Mouse (Mus musculus): ENCODE results near the gene Tmem176b.
A peak's percentile ranks its signal among the peaks of the same experiment; 100 is the strongest.
"Not testable (repeated sequence)": the region's sequence is repeated elsewhere in the genome, so short reads cannot be mapped to it uniquely, and the experiment has no call there.

Gene Tmem176b

DNA sequence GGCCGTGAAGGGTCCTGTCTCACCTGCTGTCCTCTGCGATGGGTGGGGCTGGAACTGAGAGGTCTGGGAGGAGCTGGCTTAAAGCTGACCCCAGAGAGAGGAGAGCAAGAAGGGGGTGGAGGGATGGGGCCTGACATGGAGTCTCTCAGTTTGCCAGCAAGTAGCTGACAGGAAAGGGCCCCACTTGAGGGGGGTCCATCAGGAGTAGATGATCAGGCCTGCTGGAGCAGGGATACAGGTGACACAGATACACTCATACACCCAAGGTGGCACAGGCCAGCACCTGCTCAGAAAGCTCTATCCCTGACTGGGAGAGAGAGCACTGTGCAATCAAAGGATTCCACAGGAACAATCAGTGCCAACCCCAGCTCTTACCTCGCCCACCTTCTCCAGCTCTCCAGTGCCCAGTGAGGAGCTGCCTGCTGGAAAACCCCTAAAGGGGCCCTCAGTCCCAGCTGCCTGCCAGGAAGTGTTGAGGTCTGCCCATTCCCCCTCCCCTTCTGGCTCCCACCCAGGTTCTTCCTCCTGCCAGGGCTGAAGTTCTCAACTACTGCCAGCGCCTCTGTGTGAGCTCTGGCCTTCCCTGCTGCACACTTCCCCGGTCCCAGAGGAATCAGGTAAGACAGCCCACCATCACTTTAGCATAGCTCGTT, at the start of gene Tmem176b:
TSS of gene Tmem176b (minus strand) at position 524 of the 653 bp plus-strand sequence.
- peak; percentile 79 for DNase-seq (ENCODE audit: extremely low read depth, low read depth)

DNA sequence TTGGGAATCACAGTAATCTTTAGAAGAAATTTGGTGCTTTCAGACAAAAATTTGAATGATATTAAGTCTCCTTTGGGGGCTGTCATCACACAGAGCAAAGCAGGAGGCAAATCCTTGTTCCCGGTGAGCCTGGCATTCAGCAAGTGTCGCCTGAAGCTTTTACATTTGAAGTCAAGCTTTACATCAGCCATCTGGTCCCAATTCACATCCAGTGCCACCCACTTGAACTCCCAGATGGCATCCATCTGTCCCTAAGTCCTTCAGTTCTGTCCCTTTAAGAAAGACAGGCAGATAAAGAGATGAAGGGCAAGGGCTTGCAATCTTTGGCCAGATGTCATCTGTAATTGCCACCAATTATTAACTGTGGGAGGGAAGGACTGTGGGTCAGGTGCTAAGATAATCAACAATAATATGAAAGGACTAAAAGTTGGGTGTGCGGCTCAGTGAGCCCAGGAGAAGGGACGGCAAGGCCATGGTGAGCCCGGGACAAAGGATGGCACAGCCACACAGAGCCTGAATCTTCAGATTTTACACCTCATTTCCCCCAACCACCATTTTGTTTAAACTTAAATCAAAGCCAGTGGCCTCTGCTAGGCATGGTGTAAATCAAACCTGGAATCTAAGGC, 35.3 kb upstream of the Tmem176b start:
- DNase-seq (ENCODE audit: extremely low read depth, low read depth): no peak

DNA sequence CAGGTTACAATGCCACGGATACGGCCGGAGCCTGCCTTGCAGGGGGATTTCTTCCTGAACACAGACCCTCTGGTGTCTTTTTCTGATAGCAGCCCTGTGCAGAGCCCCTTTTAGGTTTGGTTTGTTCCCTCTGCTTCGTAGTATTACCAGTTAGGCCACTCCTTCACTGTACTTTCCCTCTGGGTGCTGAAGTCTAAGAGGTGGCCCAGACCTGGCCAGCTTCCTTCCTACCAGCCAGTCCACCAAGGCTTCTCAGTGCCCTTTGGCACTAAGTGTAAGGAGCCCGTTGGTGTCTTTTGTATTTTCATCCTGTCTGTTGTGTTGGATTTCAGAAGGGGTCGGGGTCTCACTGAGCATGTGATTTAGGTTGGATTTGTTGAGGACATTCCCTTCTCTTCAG, 34.2 kb upstream of the Tmem176b start:
- no peak for DNase-seq (ENCODE audit: extremely low read depth, low read depth)

DNA sequence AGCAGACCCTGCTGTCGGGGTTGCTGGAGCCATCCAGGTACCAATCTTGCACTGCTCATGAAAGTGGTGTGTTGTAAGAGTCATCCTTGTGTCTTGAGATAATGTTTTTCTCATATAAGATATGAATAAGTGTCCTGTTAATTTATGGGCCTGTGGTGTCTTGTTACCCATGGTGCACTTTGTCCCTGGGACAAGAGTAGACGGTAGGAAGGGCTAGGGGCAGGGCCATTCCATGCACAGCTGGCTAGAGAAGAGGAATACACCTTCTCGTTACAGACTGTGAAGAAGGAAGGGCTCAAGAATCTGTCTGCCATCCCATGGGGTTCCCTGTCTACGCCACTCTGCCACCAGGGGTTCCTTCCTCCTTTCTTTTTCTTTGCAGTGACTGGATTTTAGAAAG, 33.3 kb upstream of the Tmem176b start:
- DNase-seq (ENCODE audit: extremely low read depth, low read depth): no peak

DNA sequence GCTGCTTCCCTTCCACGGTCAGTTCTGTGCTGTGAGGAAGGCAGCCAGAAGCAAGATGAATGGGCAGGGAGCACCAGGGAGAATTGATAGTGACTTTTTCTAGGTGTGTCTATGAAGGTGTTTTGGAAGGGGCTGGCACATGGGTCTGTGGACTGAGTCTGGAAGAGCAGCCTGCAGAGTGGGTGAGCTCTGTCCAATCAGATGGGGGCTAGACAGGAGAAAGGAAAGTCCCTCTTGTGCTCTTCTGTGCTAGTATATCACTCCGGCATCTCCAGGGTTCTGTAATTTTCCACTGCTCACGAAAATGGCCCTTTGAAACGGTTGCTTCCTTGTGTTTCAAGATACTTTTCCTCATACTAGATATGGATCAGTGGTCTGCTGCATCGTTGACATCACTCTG, 31.3 kb upstream of the Tmem176b start, which contains the start of gene Aoc1:
TSS of gene Aoc1 (plus strand) at position 301 of the 400 bp plus-strand sequence.
- DNase-seq (ENCODE audit: extremely low read depth, low read depth): no peak

DNA sequence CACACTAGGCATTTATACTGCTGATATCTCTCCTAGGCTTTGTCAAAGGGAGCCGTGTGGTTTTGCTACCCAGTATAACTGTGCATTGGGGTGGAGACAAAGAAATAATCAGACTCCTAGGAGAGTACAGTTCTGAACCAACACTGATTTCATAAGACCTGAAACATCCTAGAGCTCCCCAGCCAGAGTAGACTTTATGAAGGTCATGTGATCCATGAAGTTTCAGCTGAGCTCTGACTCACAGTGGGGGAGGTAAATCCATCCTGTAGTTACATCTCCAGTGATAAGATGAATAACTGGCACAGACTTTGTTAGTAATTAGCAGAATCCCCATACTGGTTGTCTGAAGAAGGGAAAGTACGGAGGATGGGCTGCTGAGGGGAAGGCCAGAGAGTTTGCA, 28.5 kb upstream of the Tmem176b start:
- no peak for DNase-seq (ENCODE audit: extremely low read depth, low read depth)

DNA sequence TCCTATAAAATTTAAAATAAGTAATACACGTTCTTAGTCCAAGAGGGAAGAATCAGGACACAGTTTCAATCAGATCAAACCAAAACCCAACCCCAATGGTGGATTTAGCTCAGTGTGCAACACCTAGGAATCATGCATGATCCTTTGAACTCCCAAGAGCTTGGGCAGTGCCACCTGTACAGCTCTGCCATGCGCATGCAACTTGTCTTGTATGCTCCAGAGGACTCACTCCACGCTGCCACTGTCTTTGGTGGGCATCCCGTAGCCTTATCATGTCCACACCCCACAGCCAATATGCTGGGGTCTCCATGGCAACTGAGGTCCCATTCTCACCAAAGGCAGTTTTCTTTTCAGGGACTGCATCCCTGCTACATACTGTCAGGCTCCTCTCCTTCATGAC, 25.9 kb upstream of the Tmem176b start:
- DNase-seq (ENCODE audit: extremely low read depth, low read depth): no peak

DNA sequence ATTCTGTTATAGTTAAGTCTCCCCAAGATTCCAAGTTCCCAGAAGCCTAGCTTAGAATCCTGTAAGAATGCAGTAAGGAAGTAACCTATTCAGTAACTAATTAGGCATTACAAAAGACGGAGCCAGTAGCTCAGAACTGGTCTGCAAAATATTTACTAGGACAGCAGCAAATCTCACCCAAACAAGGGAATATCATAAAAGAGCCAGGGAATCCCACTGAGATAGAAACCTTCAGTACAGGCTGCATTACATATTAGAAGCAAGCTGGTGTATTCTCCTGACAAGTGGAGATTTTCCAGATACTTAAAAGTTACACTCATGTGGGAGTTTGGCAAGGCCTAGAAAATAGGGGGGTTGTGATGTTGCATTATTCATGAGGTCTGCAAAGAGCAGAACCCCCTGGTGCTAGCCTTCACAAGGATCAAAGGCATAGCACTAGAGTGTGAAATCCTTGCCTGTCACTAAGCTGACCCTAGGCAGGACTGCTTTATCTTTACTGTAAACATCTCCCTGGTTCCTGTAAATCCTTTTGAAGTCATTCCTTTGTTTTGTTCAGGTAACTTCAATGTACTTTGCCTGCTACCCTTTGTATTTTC, 25.2 kb upstream of the Tmem176b start:
- not testable (repeated sequence) for DNase-seq (ENCODE audit: extremely low read depth, low read depth)

DNA sequence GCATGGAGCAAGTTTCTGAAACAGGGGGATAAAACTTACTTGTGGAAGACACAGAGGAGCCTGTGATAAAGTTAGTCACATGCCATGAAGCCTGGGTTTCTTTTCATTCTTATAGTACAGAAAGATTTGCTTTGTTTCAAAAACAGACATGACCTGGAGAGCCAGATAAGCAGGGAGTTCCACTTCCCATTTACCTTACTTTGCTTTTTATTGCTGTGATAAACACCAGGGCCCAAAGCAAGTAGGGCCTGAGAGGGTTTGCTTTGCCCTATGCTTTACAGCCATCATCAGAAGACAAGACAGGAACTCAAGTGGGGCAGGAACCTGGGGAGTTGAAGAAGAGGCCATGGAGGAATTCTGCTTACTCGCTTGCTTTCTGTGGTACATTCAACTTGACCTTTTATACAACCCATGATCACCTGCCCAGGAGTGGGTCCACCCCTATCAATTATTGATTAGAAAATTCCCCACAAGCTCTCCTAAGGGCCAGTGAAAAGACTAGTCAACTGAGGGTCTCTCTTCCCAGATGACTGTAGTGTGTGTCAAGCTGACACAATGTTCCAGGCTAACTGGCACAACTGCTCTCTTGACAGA, 24.0 kb upstream of the Tmem176b start:
- DNase-seq (ENCODE audit: extremely low read depth, low read depth): no peak

DNA sequence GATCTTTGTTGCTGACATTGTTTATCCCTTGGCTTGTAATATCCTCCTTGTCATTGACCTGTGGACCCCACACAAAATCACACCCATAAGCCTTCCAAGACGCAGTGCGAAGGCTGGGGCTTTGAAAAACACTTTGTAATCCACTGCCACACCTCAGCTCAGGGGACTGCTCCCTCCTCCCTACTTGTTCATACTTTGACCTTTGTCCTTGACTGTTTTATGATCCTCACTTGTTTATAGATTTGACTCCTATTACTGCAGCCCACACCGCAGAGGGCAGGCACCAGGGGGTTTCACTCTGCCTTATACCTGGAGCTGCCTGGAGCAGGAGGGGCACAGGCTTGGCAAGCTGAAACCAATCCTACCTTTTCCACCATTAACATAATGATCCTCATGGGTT, 23.4 kb upstream of the Tmem176b start:
- DNase-seq (ENCODE audit: extremely low read depth, low read depth): no peak

DNA sequence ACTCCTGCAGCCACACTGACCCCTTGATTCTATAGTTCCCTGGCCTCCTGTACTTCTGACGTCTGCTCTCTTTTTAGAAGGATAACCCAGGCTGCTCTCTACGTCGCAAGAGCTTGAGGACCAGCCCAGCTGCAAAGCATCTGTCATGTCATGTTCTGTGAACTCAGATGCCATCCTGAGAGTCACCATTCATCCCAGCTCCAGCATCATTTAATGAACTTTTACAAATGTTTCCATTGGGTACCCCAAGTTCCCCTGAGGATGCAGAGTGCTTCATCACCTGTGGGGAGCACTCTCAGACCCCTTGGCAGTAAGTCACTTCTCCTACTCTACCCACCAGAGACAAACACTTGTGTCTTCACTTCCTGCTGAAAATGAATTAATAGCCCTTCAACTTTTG, 22.9 kb upstream of the Tmem176b start:
- no peak for DNase-seq (ENCODE audit: extremely low read depth, low read depth)

DNA sequence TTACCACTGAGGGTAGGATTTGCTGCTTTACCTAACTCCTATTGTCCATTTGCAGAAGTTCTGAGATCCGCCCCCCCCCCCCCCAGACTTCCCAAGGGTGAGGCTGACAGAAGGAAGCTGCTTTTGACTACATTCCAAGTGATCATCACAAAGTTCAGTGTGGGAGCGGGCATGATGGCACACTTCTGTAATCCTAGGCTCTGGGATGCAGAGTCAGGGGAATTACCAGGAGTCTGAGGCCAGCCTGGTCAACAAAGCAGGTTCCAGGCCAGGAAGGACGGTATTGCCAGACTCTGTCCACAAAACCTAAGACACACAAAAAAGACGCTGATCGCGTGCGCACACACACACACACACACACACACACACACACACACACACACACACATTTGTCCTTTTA, 22.2 kb upstream of the Tmem176b start:
- DNase-seq (ENCODE audit: extremely low read depth, low read depth): no peak

DNA sequence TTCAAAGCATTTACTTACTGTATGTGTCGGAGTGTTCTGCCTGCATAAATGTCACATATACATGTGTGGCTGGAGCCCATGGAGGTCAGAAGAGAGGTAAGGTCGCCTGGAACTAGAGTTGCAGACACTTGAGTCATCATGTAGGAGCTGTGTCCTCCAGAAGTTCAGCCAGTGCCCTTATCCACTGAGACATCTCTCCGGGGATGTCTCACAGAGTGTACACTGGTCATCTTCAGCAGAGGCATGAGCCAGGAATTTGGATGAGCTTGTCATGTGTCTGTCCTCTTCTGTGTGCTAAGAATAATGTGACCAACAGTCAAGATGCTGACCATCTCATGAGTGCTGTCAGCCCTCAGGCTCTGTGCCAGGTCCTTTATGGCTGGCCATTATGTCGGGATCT, 21.5 kb upstream of the Tmem176b start:
- DNase-seq (ENCODE audit: extremely low read depth, low read depth): no peak

DNA sequence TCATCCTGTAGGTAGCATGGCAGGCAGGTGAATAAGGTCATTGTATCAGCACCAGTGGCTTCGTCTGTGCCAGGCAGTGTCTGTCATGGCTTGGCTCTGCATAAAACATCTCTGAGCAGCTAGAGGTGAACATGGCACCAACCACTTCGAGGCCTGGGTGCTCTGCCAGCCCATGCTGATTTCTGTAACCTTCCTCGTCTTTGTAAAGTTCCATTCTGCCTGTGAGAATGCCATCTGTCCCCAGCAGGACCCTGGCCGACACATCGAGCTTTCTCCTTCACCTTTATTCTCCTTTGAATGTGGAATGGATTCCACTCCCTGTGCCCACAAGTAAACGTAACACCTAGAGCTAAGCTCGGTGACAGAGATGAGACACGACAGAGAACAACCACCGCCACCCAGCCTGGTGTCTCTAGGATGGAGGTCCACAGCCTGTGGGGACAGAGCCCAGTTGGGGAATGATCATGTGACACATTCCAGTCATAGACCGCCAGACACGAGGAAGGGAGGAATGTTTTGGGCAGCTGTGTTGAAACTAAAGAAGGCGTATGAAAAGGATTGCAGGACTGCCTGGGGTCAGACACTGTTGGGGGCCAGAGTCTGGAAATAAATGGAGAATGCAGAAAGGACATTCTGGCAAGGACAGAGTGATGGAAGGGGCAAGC, 20.5 kb upstream of the Tmem176b start:
- DNase-seq (ENCODE audit: extremely low read depth, low read depth): no peak

DNA sequence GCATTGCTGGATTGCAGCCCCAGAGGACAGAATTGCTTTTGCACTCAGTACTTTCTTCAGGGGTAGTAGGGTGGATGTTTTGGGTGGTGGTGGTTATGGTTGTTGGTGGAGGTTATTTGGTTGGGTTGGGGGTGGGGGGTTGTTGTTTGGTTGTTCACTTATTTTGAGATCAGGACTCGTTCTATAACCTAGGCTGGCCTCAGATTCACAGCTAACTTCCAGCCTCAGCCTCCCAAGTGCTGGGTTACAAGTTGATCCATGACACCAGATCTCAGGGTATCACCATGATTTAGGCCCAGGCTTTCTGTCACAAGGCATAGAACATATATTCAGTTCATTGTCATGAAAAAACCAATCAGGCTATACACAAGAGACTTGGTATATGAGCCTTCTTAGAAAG, 19.6 kb upstream of the Tmem176b start:
- DNase-seq (ENCODE audit: extremely low read depth, low read depth): no peak

DNA sequence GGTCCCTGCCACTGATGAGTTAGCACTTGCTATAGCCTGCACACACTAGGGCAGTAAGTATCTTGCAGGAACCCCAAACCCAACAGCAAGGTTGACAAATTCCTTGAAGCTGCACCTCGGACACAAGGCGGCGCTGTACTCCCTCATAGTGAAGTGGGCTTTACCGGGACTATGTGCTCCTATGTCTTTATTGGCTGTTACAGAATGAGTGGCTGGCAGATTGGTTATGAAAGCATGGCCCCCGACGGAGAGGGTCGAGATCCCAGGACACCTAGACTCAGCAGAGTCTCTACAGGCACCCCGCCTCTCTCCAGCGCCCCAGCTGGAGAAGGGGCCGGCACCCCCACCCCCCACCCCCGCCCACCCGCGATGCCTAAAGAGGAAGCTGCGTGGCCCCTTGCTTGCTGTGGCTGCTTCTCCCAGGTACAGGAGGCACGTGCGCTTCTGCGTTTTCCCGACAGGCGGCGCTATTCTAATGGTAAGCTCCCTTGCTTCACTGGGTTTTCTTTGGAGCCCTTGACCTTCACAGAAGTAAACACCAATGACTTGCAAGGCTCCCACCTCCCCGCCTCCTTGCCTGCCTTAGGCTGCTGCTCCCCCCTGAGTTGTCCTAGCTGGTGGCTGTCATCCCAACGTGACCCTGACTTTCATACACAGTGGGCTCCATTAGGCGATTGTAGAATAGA, 19.0 kb upstream of the Tmem176b start:
- DNase-seq (ENCODE audit: extremely low read depth, low read depth): peak; percentile 77

DNA sequence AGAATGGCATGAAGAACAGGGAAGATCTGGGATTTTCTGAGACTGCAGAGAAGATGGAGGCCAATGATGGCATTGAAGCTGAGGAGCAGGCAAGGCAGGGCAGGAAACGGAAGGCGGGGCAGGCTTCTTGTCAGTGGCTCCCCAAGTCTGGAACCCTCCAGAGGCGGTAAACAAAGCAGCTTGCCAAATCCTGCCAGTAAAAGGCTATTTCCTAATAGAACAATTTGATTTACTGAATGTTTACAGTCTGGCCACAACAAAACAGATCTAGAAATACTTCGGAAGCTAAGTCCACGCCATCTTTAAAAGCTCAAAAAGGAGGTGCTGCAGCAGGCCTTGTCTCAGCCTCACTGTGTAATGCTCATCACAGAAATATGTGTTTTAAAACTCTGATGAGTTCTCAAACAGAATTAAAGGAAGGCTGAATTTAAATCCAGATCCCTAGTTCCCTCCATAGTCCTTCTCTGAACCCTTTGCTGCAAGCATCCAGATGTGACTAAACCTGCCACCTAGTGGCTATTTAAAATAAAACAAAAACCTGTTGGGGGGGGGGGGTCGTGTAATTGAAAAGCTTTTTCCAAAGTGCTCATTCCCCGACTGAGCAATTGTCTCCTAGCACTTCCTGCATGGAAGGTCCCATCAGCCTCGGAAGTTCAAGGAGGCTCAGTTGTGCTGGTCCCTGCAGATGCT, 16.5 kb upstream of the Tmem176b start:
- no peak for DNase-seq (ENCODE audit: extremely low read depth, low read depth)

DNA sequence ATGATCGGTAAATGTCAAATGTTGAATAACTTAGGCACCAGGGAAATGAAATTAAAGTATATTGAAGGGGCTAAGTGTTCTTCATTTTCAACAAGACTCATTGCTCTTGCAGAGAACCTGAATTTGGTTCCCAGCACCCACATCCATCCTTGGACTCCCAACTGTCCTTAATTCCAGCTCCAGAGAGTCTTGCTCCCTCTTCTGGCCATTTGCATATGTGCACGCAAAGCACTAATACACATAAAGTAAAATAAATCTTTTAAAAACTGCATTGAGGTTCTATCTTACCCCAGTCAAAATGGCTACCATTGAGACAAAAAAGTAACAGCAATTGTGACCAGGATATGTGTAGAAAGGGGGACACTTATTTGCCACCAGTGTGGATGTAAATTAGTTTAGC, 12.9 kb upstream of the Tmem176b start:
- DNase-seq (ENCODE audit: extremely low read depth, low read depth): no peak

DNA sequence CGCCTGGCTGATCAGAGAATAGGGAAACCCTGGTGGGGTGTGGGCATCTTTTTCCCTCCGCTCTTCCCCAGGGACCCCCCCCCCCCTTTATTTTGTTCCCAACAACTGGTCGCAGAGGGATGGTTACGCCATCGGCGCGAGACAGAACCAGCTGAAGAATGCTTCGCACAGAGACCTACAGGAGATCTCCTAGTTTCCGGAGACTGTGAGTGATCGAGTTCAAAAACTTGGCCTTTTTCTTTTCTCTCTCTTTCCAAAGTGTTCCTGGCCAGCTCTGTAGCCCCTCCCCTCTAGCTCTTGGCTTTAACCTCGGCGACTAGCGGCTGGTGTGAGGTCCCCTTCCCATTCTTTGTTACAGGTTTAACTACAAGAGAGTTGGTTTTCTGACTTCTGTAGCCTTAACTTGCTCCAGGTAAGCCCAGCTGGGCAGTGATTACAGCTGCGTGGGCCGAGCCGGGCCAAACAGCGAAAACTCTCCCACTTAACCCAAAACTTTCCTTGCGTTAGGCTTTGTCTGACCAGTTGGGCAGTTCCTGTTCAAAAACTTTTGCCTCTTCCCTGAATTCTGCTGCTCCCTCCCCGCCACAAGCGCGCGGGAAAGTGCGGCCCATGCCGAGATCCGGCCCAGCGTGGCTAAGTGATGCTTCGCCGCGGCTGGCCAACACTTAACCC, 10.7 kb upstream of the Tmem176b start:
- no peak for DNase-seq (ENCODE audit: extremely low read depth, low read depth)

DNA sequence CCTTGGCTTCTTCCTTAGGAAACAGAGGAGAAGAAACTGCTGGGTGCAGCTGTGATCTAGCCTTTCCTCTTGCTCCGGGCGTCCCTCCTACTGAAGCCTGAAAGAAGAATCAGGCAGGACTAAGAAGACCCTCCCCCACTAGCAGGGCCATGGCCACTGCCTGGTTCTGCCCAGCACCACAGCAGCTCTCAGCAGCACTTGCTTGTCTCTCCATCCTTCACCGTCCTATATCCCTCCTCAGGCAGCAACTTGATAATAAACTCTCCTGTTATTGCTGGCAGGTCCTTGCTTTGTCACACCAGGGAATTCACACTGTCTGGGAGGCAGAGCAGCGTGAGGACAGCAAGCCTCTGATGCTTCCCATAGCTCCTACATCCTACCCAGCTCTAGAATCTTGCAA, 3.8 kb upstream of the Tmem176b start:
- no peak for DNase-seq (ENCODE audit: extremely low read depth, low read depth)
